Mouse (Mus musculus): ENCODE results near the gene Ttyh3.

The Ttyh3 gene

GRCm38 (mm10) chr5:140571201-140571600, 77.6 kb downstream of the Ttyh3 start:
- DNase-seq, result no peak

Data from cerebellum, postnatal 14 days (tissue).